Mouse (Mus musculus): ENCODE measurements around the gene Nploc4.
"Not testable (repeated sequence)": the region's sequence is repeated elsewhere in the genome, so short reads cannot be mapped to it uniquely, and the experiment has no call there.

Nploc4 gene

DNA sequence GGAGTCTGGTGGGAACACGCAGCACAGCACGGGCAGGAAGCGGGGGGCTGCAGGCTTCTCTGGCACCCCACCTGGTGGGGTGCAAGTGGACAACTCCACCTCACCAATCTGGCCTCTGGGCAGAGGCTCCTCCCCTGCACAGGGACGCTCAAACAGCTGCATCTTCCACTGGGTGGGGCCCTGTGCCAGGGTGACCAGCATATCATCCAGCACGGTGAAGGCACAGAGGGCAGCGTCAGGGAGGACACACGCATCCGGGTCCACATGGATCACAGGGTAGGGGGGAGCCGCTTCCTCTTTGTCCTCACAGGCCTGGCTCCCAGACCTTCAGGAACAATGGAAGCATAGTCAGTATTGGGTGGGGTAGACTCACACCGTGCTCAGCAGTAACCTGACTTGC, 60.2 kb downstream of the Nploc4 start:
- DNase-seq: no peak

DNA sequence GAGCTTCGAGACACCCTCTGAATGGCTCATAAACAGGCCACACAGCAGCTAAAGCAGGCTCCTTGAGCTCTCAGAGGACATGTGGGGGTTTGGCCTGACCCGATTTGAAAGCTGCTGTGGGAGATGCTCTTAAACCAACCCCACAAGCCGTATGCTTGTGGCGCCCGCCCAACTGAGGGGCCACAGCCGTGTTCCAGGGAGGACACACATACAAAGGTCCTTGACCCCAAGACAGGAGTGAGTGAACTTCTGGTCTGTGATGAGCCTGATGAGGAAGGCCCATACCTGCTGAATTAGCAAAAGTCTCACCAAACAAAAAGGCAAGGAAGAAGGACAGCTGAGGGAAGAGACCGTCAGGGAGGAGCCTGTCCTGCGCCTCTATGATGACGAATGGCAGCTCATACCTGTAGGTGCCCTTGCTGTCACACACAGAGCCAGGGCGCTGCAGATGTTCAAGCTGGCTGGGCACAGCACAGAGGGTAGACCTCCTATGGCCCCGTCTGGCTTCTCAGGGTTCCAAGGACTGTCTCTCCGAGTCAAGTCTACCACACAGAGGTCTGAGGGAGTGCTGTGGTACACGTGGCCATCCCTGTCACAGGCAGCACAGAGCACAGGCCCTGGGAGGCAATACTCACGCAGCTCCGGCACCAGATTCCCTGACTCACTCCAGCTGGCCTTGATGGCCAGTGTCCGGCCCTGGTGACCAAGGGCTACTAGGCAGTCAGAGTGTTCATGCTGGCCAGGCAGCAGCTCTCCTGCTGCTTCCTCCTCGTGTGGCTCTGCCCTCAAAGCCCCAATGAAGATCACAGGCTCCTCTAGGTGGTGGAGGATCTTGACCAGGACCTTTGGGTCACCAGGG, 61.0 kb downstream of the Nploc4 start:
- no peak for DNase-seq

DNA sequence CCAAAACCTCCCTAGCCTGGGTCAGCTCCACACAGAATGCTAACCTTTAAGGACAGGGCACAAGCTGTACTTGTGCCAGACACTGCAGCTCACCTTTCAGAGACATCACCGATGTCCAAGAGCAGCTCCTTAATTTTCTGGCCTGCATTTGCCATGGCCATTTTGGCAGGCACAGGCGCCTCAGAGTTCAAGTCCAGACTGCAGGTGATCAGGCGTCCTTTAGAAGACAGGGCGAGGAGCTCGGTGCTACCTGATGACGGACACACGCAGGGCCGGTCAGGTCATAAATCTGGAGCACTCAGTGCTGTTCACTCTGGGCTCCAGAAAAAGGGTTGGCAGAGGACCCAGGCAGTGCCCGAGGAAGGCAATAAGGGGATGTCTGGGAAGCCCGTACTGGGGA, 62.2 kb downstream of the Nploc4 start:
- DNase-seq: no peak

DNA sequence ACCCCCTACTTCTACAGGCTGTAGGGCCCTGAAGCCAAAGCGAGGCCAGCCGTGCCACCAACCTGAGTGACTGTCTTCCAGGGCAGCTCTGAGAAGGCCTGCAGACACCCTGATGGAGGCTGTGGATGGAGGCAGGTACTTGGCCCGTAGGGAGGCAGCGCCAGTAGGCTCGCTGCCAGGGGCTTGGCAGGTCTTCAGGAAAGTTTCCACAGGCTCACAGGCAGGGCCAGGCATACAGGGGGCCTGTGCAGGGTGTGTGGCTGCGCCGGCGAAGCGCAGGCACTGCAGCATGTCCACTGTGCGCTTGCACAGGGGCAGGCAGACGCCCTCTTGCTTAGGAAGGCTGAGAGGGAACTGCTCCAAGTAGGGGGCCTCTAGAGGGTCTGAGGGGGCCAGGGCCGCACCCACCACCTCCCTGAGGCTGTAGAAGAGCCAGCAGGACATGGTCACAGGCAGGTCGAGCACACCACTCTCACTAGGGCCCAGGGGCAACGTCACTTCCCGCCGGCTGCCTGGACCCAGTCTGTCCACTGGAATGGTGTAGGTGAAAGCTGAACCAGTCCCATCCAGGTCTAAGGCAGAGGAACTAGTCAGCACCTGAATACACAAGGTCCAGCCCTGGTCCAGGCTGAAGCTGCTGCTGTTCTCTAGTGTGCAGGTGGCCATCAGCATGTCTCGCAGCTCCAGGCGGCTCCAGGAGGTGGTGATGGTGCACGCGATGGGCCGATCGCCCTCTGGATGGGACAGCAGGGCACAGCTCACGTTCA, 63.5 kb downstream of the Nploc4 start:
- no peak for DNase-seq

DNA sequence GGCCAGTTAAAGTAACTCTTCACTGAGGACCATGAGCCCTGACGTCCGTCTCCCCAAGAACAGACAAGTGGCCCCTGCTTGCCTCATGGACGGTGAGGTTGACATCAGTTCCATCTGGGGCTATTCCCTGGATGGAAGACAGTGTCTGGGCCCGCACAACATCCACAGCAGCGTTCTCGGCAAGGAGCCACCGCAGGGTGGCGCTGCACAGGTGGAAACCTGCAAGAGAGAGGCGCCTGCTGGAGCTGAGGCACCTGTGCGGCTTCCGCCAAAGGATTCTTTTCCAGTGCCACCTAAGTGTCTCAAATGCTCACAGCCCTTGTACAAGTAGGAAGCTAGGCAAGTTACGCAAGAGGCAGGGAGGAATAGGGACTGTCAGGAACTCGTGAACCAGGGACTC, 64.5 kb downstream of the Nploc4 start:
- no peak for DNase-seq

DNA sequence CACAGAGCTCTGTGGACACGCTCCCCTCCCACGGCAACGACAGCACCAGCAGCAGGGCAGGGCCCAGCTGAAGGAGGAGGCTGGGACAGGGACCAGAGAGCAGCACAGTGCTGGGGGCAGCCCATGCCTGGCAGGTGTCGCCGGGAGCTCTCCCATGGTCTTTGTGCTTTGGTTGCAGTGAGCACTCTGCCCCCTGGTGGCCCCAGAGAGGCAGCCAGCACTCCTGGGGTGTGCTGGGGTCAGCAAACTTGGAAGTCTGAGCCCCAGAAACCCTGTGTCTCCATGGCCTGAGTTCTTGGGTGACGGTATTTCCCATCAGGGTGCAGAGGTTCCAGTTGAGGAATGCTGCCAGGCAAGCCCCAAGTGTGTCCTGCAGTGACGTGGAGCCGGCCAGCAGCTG, 67.9 kb downstream of the Nploc4 start:
- DNase-seq: no peak

DNA sequence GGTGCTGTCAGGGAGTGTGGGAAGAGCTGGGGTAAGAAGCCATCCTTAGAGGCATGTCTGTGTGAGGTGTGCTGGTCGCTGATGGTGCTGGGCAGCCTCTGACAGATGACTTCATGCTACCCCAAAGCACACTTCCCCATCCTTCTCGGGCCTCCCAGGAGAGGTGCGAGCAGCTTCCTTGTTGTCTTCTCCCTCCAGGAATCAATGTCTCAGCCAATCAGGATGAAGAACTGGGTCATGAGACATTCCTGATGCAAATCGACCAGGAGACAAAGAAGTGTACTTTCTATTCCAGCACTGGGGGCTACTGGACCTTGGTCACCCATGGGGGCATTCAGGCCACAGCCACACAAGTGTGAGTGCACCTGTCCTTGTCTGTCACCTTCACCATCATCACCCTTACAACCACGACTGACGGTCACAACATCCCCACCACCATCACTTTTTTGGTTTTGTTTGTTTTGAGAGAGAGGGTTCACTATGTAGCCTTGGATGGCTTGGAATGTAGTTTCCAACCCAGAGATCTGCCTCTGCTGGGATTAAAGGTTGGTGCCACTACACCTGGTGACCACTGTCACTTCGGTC, 71.0 kb downstream of the Nploc4 start:
- no peak for DNase-seq

DNA sequence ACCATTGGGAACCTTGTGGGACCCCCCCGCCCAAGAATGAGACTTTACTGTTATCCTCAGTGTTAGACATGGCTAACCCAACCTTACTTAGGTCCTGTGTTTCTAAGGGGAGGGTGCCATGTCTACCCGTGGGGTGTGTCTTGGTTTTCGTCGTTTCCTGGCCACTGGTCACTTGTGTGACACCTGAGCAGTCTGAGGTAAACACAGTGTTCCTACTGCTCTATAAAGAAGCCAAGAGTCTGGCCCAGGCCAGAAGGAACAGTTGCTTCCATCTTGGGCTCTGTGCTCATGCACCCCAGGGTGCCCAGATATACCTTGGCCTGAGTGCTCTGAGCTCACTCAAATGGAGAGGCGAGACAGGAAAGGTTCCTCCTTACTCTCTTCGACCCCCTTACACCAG, 74.6 kb downstream of the Nploc4 start:
- no peak for DNase-seq

DNA sequence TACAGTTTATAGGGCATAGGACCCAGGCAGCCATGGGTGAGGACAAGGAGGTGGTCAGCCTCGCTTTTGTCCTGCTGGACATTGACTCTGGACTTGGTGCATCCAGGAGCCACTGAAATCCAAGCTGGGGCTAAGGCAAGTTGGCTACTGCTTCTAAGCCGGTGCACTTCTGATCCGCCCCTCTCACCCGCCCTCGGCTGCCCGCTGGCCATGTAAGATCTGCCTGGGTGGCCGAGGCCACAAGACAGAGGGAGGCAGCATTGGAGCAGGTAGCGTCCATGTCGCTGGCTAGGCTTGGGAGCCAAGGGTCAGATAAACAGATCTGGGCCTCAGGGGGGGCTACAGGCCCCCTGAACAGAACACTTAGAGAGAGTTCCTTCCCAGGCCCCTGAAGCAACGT, 76.2 kb downstream of the Nploc4 start, which contains the start of gene Fscn2:
Fscn2 (plus strand) TSS at position 240 of the 400 bp plus-strand sequence.
- no peak for DNase-seq

DNA sequence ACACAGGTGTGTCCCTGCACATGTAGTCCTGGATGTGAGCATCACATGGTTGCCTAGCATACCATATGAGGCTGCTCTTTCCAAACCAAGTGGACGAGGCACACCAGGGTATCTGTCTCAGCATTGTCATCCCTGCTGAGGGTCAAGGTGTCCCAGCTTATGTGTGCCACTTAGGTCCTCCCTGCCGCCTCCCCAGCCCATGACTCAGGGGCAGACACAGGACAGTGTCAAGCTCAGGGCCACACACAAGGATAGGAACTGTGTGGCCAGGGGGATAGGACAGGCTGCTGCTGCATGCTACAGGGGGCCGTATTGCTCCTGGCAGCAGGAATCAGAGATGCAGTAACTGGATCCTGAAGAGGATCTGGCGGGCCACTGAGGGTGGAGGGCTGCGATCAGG, 76.8 kb downstream of the Nploc4 start:
- DNase-seq: no peak

DNA sequence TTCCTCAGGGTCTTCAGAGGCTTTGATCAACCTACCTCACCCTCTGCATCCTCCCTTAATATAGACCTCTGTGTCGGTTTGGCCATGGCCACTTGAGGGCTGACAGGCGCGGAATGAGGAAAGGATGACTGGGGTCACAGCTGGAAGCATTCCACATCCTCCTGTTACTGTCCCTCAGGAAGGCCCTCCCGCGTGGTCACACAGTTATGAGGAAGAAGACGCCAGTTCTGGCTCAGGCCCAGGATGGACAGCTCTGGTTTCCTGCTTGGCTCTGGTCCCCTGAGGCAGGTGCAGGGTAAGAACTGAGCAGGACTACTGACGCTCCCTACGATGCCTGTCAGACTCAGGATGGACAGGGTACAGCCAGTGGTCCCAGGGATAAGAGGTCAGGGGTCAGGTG, 77.4 kb downstream of the Nploc4 start:
- no peak for DNase-seq

DNA sequence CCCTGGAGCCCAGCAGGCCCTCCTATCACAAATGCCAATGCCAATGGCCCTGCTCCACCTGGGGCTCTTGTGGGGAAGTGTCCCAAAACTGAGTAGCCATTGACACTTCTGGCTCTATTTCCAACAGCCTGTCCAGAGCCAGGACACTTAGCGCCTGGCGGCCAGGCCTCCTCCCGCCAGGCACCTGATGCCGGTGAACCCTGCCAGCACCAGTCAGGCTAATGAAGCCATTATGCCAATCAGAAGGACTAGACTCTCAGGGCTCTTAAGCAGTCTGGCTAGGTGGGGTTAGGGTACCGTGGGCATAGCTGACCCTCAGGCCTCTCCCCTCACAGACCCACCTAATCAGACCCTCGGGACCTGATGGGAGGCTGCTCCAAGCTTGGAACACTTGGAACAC, 78.1 kb downstream of the Nploc4 start:
- DNase-seq: no peak

DNA sequence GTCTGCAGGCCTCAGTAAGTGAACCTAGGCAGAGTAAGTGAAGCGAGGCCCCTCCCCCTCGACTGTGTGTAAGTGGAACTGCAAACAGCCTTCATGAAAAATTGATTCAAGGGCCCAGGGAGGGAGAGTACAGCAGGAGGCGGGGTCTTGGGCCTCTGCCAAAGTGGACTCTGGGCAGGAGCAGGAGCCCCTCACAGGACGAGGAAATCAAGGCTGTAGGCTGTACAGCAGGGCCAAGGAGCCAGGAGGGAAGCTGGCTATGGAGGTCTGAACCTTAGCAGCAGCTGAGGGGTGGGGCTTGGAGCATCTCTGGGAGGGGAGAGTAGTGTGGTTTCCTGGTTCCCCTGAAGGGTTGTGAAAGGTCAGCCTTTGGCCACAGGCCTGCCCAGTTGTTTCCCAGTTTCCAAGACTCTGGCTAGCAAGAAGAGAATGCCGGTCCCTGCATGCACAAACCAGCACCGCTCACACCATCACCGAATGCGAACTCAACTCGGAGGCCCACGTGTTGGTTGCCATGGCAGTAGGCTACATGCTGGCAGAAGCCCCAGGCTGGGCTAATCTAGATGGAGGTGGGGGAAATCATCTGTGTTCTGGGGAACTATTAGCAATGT, 79.6 kb downstream of the Nploc4 start:
- peak; percentile 80 for DNase-seq

DNA sequence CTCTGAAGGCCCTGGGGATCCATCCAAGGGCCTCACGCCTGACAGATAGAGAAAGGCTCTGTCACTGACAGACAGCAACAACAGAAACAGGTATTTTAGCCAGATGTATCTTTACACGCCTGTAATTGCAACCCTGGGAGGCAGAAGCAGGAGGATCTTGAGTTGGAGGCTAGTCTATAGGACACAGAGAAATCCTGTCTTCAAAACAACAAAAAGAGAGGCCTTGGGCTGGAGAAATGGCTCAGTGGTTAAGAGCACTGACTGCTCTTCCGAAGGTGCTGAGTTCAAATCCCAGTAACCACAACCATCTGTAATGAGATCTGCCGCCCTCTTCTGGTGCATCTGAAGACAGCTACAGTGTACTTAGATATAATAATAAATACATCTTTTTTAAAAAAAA, 80.6 kb downstream of the Nploc4 start:
- no peak for DNase-seq

DNA sequence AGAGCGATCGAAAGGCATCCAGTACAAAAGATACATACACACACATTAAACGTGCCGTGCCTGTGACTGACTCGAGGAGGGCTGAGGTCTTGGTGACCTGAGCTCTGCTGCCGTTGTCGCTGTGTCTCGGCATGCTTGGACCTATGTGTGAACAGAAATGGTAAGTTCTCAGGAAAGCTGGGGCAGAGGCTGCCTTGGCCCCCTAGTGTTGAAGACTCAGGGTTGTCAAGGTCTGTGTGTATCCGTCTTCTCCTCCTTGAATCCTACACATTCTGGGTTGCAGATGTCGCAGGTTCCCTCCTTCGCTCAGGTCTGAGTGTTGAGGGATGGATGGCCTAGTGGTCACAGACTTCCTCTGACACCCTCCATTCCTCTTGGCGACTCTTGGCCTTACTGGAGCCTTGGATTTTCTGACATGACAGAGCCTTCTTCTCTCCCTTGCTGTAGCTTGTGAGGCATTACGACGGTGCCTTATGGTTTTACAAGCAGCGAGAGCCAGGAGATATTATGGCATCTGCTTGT, 81.1 kb downstream of the Nploc4 start:
- DNase-seq: no peak

DNA sequence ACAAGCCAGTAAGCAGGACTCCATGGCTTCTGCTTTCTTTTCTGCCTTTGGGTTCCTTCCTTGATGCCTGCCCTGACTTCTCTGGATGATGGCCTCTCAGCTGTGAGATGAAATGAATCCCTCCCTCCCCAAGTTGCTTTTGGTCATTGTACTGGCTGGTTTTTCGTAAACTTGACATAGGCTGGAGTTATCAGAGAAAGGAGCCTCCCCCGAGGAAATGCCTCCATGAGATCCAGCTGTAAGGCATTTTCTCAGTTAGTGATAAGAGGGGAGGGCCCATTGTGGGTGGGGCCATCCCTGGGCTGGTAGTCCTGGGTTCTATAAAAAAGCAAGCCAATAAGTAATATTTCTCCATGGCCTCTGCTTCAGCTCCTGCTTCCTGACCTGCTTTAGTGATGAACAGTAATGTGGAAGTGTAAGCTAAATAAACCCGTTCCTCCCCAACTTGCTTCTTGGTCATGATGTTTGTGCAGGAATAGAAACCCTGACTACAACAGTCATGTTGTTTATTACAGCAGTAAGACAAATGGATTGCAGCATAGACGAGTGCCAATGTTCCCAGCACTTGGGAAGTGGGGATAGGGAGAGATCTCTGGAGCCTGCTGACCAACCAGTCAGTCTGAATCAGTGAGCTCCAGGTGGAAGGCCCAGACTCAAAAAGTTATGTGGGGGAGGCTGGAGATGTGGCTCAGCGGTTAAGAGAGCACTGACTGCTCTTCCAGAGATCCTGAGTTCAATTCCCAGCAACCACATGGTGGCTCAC, 82.0 kb downstream of the Nploc4 start:
- DNase-seq: no peak

DNA sequence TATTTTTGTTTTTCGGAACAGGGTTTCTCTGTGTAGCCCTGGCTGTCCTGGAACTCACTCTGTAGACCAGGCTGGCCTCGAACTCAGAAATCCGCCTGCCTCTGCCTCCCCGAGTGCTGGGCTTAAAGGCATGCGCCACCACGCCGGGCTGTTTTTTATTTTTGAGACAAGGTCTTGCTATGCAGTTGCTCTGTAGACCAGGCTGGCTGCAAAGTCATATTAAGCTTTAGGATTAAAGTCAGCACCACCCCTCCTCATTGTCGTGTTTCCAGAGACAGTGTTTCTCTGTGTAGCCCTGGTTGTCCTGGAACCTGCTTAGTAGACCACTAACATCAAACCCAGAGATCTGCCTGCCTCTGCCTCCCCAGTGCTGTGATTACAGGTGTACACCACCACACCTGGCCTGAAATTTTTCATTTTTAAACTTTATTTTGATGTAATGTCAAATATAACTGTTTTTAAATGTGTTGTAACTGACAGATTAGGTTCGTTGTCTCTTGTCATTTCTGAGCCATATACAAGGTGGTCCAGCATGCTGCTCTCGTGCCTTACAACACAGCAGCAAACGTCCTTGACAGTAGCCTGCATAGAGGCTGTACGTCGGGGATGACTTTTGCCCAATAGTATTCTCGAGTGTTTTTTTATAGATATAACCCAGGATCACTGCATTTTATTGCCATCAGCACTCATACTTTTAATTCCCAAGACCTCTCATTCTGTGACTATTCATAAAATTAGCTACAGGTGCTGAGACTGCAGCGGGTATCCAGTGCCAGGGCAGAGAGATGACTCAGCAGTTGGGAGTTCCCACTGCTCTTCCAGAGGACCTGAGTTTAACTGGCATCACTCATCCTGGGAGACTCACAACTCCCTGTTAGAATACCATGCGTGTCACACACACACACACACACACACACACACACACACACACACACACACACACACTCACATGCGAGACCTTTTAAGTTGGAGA, 82.9 kb downstream of the Nploc4 start:
- DNase-seq: no peak

DNA sequence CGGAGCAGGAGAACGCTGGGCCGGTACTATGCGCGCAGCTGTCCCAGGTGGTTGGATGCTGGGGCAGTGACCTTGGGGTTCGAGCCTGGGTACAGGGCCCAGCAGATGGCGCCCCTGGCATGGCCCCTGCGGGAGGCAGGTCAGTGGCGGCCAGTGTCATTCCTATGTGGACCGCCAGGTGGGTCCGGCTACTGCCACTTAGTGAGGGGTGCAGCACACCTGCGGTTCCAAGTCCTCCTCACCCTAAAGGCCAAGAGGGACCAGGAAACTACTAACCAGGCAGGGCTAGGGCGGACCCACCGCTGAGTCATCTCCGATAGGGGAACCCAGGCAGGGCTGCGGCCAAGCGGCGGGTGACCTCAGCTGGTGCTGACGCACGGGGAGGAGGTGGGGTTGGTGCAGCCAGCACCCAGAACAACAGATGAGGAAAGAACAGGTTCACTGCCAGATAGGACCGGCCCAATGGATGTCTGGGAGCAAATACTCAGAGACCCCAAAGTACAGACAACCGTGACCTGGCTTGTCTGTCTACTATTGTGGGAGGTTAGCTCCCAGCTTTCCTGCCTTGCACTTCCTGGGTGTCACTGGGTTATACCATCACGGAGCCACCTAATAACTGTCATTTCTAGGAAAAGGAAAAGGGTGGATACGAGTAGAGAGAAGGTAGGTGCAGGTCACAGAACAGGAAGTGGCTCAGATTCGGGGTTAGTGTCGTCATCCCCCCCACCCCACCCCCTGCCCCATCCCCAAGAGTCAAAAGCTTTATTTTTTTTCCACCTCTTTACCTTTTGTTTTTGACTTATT, 83.8 kb downstream of the Nploc4 start:
- DNase-seq: no peak

DNA sequence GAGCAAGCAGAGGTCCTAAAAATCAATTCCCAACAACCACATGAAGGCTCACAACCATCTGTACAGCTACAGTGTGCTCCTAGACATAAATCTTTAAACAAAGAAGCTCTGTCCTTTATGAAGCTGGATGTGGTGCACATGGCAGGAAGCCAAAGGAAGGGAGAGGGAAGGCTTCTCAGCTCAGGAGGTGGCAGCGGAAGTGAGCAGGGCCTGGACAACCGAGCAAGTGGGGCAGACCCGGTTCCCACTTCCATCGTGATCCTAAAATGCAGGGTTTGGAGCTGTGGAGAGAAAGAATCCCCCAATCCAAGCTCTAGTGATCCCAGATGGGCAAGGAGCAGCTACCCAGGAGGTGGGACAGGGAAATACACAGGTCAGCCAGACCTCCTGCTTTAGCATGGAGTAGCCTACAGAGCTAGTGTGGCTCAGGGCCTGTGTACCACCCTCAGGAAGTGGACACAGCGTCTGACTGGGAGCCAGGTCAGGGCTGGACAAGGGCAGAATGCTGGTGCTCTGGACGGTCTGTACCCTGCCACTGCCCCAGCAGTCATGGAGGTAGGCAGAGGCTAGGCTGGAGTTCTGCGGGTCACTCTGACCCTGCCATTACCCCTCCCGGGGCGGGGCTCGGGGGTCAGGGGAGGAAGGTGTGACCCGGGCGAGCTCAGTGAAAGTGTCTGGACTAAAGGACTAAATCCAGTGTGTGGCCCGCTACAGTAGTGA, 84.8 kb downstream of the Nploc4 start:
- no peak for DNase-seq

DNA sequence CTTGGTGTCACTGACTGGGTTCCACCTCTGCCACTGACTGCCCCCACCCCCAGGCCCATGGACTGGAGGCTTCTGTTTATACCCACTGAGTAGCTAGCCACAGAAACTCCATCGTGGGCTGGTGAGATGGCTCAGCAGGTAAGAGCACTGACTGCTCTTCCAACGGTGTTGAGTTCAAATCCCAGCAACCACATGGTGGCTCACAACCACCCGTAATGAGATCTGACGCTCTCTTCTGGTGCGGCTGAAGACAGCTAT, 85.5 kb downstream of the Nploc4 start:
- DNase-seq: not testable (repeated sequence)

Data from right cerebral cortex, postnatal 25 days (tissue).